Mouse (Mus musculus) thymus, postnatal 0 days (tissue): ENCODE data around the gene Uncx. TPM values are rescaled to one million over a fixed set of nuclear protein-coding genes. Genes with fewer than 3 reads are reported as not detected.
"Not testable (repeated sequence)": the region's sequence is repeated elsewhere in the genome, so short reads cannot be mapped to it uniquely, and the experiment has no call there.

Experiments used
- DNase-seq: peaks from one replicate; pipeline ENCODE4 v3.0.0-alpha.2; 2015; ENCODE audit warnings: low spot score
- polyA plus RNA-seq: library from polyadenylated mRNA; unstranded; fragments of >200 nt; fragmentation: Nextera tagmentation; extraction: Ambion mirVana; gene quantifications from 2 replicates; pipeline ENCODE4 v1.2.1, GENCODE M21; 2015

Gene Uncx
- polyA plus RNA-seq, 1 experiment from 2014 or later: 0.17 TPM

DNA sequence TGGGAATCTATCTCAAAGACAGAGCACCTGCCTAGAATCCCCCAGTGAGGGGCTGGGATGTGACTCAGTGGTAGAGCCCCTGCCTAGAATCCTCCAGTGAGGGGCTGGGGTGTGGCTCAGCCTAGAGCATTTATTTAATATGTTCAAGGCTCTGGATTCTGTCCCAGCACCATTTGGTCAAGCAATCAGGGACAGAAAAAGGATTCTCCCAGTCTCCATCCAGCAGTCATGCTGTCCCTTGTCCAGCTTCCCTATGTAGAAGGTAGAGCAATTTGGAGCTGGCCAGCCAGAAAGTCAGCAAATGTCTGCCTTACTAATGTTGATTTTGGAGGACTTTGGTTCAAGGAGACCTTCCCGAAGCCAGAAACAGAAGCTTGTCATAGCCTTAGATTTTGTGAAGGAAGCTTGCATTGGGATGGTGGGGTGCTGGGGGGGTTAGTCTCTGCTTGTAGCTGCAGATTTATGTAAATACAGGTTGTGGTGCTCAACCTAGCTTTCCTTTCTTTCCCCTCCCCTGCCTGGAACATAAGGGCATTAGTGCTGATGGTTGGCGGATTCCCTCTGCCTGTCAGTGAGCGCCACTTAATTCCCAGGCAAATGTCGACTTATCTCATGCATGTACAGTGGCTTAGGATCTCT is 18.2 kb downstream of the Uncx start:
- no peak for DNase-seq

DNA sequence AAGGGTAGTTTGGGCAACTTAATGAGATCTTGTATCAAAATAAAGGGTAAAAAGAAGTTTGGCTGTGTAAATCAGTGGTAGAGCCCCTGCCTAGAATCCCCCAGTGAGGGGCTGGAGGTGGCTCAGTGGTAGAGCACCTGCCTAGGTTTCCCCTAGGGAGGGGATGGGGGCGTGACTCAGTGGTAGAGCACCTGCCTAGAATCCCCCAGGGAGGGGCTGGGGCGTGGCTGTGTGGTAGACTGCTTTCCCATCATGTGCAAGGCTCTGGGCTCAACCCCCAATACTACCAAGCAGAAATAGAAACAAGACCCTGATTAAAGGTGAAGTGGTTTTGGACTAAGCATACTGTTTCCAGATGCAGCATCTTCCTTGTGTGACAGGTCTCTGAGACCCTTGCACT is 21.4 kb downstream of the Uncx start:
- no peak for DNase-seq

DNA sequence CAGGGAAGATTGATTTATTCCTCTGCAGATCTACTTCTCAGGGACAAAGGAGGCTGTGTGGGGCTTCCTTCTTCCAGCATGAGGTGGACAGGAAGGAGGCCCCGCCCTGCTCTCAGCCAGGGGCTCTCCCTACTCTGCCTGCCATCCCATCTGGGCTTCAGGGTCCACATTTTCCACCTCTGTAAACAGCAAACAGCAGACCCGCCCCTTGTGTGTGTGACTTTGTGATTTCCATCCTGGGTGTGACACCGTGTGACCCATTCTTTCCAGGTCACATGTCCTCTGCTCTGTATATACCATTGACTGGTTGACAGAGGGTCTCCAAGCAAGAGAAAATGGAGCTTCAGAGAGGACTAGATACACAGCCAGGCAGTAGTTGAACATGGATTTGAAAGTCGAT is 22.2 kb downstream of the Uncx start:
- no peak for DNase-seq

DNA sequence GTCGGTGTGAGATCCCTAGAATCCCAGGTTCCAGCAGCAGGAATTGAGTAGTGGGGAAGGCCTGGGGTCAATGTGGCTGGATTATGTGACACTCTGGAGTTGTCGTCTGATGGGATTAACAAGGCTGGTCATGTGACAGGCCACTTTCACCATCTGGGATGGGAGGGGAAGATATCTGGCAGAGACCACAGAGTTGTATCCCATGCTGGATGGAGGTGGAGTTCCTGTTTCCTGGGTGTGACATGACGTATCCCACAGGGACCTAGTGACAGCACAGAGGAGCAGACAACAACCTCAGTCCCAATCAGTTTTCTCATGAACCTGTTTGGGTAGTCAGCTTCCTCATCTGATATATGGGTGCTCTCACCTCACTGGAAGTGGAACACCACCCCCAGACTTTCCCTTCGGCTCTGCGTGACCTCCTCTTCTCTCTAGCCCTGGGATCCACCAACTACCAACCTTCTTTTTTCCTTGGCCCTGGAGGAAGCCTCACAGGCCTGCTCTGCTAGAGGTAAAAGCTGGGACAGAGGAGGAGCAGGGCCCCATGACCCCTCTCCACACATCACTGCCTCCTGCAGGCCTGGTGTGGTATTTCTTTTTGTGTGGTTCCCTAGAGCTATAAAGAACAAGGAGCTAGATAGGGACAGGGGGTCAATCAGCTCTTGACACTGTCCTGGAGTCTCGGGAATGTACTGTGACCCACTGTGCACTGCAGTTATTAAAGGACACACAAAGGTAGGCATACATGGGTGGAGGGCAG is 23.5 kb downstream of the Uncx start:
- DNase-seq: no peak

- DNase-seq: no peak
These were observed 24.8 kb downstream of the Uncx start for GRCm38 (mm10) chr5:139568079-139568478.

- DNase-seq: no peak
These were observed 29.2 kb downstream of the Uncx start for GRCm38 (mm10) chr5:139572526-139572925.

DNA sequence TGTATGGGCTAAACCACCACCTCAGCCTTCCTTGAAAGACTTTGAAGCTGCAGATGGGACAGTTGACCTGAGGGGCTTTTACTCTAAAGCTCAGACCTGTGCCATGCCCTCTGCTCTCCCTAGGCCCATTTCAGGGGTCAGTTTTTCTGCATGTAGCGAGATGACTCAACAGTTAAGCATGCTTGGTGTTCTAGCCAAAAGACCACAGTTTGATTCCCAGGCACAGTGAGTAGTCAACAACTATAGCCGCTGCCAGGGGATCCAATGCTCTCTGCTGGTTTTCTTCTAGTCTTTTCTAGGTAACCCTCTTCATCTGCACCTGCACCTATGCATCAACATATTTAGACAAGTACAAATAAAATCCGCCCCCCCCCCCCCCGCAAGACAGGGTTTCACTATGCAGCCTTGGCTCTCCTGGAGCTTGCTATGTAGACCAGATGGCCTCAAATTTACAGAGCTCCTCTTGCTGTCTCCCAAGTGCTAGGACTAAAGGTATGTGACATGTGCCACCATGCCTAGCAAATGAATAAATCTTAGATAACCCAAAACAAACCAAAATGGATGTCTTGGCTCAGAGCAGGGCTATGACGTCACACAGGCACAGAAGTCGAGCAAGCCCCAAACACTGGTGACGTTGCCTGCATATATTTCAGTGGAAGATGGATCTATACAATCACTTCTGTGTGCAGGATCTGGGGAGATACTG is 30.5 kb downstream of the Uncx start:
- no peak for DNase-seq

- no peak for DNase-seq
These were observed 31.8 kb downstream of the Uncx start for GRCm38 (mm10) chr5:139575054-139575453.

- DNase-seq: no peak
These were observed 37.0 kb downstream of the Uncx start for GRCm38 (mm10) chr5:139580171-139580743.

GRCm38 (mm10) chr5:139581308-139581868 is 38.1 kb downstream of the Uncx start:
- DNase-seq: no peak

DNA sequence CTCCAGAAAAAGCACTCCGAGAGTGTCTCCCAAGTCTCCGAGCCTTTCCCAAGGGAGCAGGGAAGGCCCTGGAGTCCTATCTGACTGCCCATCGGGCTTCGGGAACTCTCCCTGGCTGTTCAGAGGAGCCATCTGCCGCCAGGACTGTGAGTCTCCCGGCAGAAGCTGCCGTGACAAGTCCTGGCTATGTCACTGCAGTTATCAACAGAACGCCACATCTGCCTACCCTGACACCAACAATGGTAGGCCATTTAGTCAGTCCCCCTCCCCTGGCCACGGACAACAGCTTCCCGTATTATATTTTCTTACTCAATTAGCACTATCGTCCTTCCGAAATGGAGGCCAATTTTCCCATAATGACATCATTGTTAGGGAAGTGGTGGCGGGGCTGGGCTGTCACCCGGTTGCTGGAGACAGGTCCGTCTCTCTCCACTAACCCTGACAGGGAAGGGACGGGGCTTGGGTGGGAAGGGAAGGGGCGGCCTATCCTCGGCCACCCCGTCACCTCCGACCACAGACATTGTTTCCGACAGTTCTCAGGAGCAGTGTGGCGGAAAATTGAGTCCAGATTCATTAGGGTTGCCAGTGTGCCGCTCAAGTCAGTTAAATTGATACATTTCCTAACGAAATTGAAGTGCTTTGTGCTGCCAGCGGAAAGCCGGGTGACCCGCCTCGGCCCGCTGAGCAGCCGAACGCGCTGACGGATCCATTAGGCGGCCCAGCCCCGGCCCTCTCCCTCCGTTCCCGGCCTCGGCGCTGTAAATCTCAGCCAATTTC is 41.9 kb downstream of the Uncx start:
- DNase-seq: no peak

DNA sequence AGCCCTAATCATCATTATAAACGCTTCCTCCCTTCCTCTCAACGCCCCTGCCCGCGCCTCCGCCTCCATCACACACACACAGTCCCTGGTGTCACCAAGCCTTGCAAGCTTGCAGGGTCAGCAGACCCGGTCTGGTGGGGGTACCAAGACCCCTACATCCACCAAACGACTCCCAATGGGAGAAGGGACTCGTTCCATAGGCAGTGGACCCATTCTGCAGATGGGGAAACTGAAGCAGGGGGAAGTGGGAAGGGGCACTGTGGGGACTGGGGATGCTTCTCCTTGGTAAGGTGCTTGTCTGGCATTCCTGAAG is 42.4 kb downstream of the Uncx start:
- no peak for DNase-seq

DNA sequence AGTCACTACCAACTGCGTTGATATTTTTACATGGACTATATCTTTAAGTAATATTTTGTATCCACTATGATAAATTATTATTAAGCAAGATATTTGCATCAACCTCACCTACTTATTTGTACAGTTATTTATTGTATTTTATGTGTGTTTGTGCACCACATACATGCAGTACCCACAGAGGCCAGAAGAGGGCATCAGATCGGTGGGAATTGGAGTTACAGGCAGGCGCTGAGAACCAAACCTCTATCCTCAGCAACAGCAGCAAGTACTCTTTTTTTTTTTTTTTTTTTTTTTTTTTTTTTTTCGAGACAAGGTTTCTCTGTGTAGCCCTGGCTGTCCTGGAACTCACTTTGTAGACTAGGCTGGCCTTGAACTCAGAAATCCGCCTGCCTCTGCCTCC is 44.2 kb downstream of the Uncx start:
- DNase-seq: not testable (repeated sequence)

DNA sequence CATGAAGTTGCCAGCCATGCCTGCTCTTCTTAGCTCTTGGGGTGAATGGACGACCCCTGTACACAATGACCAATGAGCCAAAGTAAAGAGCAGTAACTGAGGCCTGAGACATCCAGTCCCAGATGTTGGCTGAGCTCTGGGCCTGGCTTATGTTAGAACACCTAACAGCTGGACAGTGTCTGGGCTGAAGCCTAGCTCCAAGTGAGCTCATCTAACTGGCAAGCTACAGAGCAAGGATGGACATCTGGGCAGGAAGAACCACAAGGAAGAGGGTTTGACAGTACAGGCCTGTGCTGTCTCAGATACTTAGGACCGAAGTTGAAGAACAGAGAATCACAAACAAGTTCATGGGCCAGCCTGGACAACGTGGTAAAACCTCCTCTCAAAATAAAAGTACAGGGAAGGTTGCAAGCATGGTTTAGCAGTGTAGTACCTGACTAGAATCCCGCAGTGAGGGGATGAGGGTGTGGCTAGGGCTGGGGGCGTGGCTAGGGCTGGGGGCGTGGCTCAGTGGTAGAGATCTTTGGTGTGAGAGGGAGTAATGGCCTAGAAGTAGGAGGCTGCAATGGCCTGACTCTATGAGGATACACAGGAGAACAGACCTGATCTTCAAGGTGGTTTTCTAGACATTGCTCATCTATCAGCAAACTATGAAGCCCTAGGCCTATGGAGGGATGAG is 47.5 kb downstream of the Uncx start:
- not testable (repeated sequence) for DNase-seq

DNA sequence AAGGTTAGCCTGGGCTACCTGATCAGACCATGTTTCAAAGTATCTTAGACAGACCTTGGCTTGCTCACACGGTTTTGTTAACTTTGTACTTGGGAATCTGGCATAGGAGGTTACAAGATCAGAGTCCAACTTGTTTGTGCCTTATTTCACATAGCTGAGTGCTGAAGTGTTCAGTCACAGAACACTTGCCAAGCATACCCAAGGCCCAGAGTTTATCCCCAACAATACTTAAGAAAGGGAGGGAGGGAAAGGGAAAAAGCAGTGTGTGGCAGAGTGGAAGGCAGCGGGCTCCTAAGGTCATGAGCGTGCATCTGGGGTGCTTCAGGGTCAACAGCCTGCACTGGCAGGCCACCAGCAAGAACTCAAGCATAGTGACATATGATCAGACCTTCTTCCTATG is 48.7 kb downstream of the Uncx start:
- no peak for DNase-seq

DNA sequence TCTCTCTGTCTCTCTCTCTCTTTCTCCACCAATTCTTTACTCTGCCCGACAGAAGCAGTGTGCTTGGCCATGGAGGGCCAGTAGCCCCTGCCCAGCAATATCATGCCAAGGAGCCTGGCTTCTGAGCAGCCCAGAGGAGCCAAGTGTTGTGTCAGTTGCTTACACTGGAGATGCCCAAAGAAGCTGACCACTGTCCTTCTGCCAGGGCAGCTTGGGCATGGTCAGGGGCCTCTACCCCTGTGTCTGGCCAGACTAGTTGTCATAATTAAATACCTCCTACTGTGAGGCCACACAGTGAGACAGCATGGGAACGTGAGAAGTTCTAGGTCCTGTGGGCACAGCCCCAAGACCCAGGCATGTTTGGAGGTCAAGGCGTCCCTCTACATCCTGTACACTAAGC is 49.6 kb downstream of the Uncx start:
- no peak for DNase-seq

GRCm38 (mm10) chr5:139593746-139594145 is 50.5 kb downstream of the Uncx start:
- no peak for DNase-seq

- DNase-seq: no peak
These were observed 51.7 kb downstream of the Uncx start for GRCm38 (mm10) chr5:139595001-139595400.
